Mouse (Mus musculus) c-Kit-positive CD71-positive TER-119-positive erythroid progenitor cells, embryonic 14.5 days (primary cell): ENCODE measurements around the gene Slc48a1.

Experiments
- DNase-seq: peaks from one replicate; pipeline ENCODE4 v3.0.0-alpha.2; 2013; ENCODE audit warnings: low spot score

Gene Slc48a1

GRCm38 (mm10) chr15:97778311-97779098 lies at the start of gene Slc48a1:
Slc48a1 (plus strand) TSS chr15:97778520.
- no peak for DNase-seq

GRCm38 (mm10) chr15:97728804-97729203 lies 49.5 kb upstream of the Slc48a1 start:
- DNase-seq, result no peak

GRCm38 (mm10) chr15:97730365-97730764 lies 48.0 kb upstream of the Slc48a1 start:
- no peak for DNase-seq

- no peak for DNase-seq
Measured at GRCm38 (mm10) chr15:97731111-97731510, 47.2 kb upstream of the Slc48a1 start, which contains the start of gene Endou. Endou (minus strand) TSS chr15:97731339.

- no peak for DNase-seq
Measured at GRCm38 (mm10) chr15:97731988-97732387, 46.3 kb upstream of the Slc48a1 start.

- DNase-seq, result no peak
Measured at GRCm38 (mm10) chr15:97738923-97739322, 39.4 kb upstream of the Slc48a1 start.

- DNase-seq, result no peak
Measured at GRCm38 (mm10) chr15:97740283-97740732, 38.0 kb upstream of the Slc48a1 start.

GRCm38 (mm10) chr15:97741662-97742061 lies 36.7 kb upstream of the Slc48a1 start:
- no peak for DNase-seq

GRCm38 (mm10) chr15:97742074-97742473 lies 36.2 kb upstream of the Slc48a1 start:
- no peak for DNase-seq

- DNase-seq, result no peak
Measured at GRCm38 (mm10) chr15:97742600-97742999, 35.7 kb upstream of the Slc48a1 start.

GRCm38 (mm10) chr15:97743210-97743609 lies 35.1 kb upstream of the Slc48a1 start:
- DNase-seq, result no peak

GRCm38 (mm10) chr15:97743961-97744525 lies 34.3 kb upstream of the Slc48a1 start:
- no peak for DNase-seq

GRCm38 (mm10) chr15:97744930-97745329 lies 33.4 kb upstream of the Slc48a1 start:
- no peak for DNase-seq

GRCm38 (mm10) chr15:97745331-97745730 lies 33.0 kb upstream of the Slc48a1 start:
- no peak for DNase-seq

GRCm38 (mm10) chr15:97746278-97746677 lies 32.0 kb upstream of the Slc48a1 start:
- DNase-seq, result no peak

- no peak for DNase-seq
Measured at GRCm38 (mm10) chr15:97746748-97747147, 31.6 kb upstream of the Slc48a1 start.

- no peak for DNase-seq
Measured at GRCm38 (mm10) chr15:97747486-97747885, 30.8 kb upstream of the Slc48a1 start.

GRCm38 (mm10) chr15:97748309-97748708 lies 30.0 kb upstream of the Slc48a1 start:
- DNase-seq, result no peak

- no peak for DNase-seq
Measured at GRCm38 (mm10) chr15:97748964-97749363, 29.4 kb upstream of the Slc48a1 start.

- DNase-seq, result no peak
Measured at GRCm38 (mm10) chr15:97749397-97749796, 28.9 kb upstream of the Slc48a1 start.

- DNase-seq, result no peak
Measured at GRCm38 (mm10) chr15:97749841-97750240, 28.5 kb upstream of the Slc48a1 start.

- no peak for DNase-seq
Measured at GRCm38 (mm10) chr15:97750697-97751096, 27.6 kb upstream of the Slc48a1 start.

- no peak for DNase-seq
Measured at GRCm38 (mm10) chr15:97751676-97752075, 26.6 kb upstream of the Slc48a1 start.

GRCm38 (mm10) chr15:97752491-97752890 lies 25.8 kb upstream of the Slc48a1 start:
- no peak for DNase-seq
